11 mouse cellular contexts compared by ENCODE assay signal in the genomic region with DNA sequence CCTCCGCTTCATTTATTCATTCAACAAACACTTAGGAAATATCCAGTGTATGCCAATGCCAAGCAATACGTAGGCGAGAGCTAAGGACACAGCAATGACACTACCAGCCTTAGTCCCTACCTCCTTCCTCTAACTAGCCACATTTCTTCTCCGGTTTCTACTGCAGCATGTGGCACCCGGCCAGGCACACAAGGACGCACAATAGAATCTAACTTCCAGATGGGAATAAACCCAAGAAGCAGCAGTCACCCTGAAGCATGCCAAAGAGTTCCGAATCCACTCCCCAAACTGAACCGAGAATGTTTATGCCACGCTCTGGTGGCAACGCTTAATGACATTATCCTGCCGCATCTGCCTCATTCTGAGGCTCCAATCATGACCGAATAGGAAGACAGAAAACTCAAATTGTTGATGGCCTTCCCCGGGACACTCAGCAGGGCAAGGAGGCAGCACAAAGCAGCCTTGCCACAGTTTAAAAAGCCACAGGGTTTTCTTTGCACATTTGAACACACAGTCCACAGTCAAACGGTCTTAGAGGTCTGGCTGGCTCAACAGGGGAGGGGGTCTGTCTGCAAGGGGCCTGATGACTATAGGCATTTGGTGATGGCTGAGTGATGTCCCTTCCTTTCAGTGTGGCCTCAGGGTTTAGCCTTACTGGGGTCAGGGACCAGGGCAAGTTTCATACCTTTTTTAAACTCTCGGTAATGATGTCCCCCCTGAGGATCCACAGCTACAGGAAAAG. TPM values are rescaled to one million over a fixed set of nuclear protein-coding genes. Genes with fewer than 3 reads are reported as not detected.
DNase-seq lines count a peak whose midpoint lies in the region; ATAC-seq and TF ChIP-seq lines count a peak whose summit lies in the region.
"Had no signal": no experiment of that assay in that cellular context is flagged by ENCODE, and none has a peak within 500 bp of the region (broad histone marks: within the 10 kb centered on the region; RNA-seq: fewer than 3 reads in every experiment).

No protein-coding gene starts in this region.

- no peaks in the 10 kb centered on the region for H3K36me3 ChIP-seq in lung, postnatal 0 days (ENCODE audit: insufficient read depth, low read length)
- H3K36me3 ChIP-seq in forebrain, embryonic 14.5 days (ENCODE audit: control insufficient read depth, insufficient read depth, low read length) = 0 out of 2 replicates have a peak, but pooled peaks cover 4% of the 10 kb centered on the region
- H3K36me3 ChIP-seq: stomach, embryonic 15.5 days had no signal

- H3K4me1 ChIP-seq in lung, postnatal 0 days (ENCODE audit: insufficient read depth, low read depth, low read length) = no peaks in the 10 kb centered on the region
- H3K4me1 ChIP-seq in lung, adult 2 months (ENCODE audit: control insufficient read depth, insufficient read depth, low read length) = no peaks in the 10 kb centered on the region
- peaks cover 55% of the 10 kb centered on the region for H3K4me1 ChIP-seq in forebrain, embryonic 14.5 days (ENCODE audit: control insufficient read depth, insufficient read depth, low read length)

- no peak overlapping the region for H3K4me3 ChIP-seq in lung, postnatal 0 days (ENCODE audit: low read depth, low read length)
- no peak overlapping the region for H3K4me3 ChIP-seq in lung, adult 2 months (replicated peaks; ENCODE audit: extremely low read depth, low read depth, low read length)
- no peak overlapping the region for H3K4me3 ChIP-seq in forebrain, embryonic 14.5 days (ENCODE audit: low read depth, low read length)
- H3K4me3 ChIP-seq: stomach, embryonic 15.5 days had no signal

- no peak for ATAC-seq in lung, postnatal 0 days
- ATAC-seq in forebrain, embryonic 14.5 days = peak; percentile 27; the same call in 1 of the 2 replicates
- ATAC-seq: Patski had no signal

- H3K9me3 ChIP-seq in lung, postnatal 0 days (ENCODE audit: low read length) = no peaks in the 10 kb centered on the region
- peaks cover 5% of the 10 kb centered on the region; the same call in 1 of the 2 replicates for H3K9me3 ChIP-seq in forebrain, embryonic 14.5 days (replicated peaks; ENCODE audit: control insufficient read depth, low read length)

- no peak overlapping the region for H3K9ac ChIP-seq in lung, postnatal 0 days (replicated peaks; ENCODE audit: low read depth)
- peak overlapping the region; percentile 33; the same call in 1 of the 2 replicates for H3K9ac ChIP-seq in forebrain, embryonic 14.5 days (ENCODE audit: low read length)
- H3K9ac ChIP-seq: stomach, embryonic 15.5 days had no signal

- DNase-seq in lung, postnatal 0 days (ENCODE audit: low spot score) = peak; percentile 9
- no peak for DNase-seq in lung, adult 2 months
- DNase-seq in forebrain, embryonic 14.5 days (ENCODE audit: low spot score) = peak; percentile 80
- peak; percentile 48 to 67 for DNase-seq in layer of hippocampus, postnatal 14 days (ENCODE audit: low spot score in 2 of 2)
- DNase-seq in right cerebral cortex, postnatal 10 days (ENCODE audit: low spot score in 2 of 2) = peak; percentile 77 to 78
- no peak for DNase-seq in spleen, postnatal 10 days (ENCODE audit: low spot score in 2 of 2)
- DNase-seq in kidney, postnatal 14 days = no peak
- DNase-seq: heart, adult 18-20 months had no signal

- no peak for TF ChIP-seq CTCF in lung, postnatal 0 days (IDR thresholded peaks at IDR 0.05)
- TF ChIP-seq CTCF in lung, adult 2 months (IDR thresholded peaks at IDR 0.05; ENCODE audit: insufficient read depth, low read length) = no peak

- H3K4me2 ChIP-seq in lung, postnatal 0 days (replicated peaks; ENCODE audit: low read depth, low read length) = no peak overlapping the region
- H3K4me2 ChIP-seq in forebrain, embryonic 14.5 days (ENCODE audit: low read length) = peak overlapping the region; percentile 13; the same call in 1 of the 2 replicates
- H3K4me2 ChIP-seq: stomach, embryonic 15.5 days had no signal

- H3K27ac ChIP-seq in lung, postnatal 0 days (ENCODE audit: low read length) = no peak overlapping the region
- H3K27ac ChIP-seq in forebrain, embryonic 14.5 days (ENCODE audit: low read depth, low read length) = peak overlapping the region; percentile 71
- H3K27ac ChIP-seq: stomach, embryonic 15.5 days had no signal

- no peak for TF ChIP-seq EP300 in lung, postnatal 0 days (IDR thresholded peaks at IDR 0.05)

- 64% methylated on average over 15 of the region's 15 CpGs for WGBS in lung, postnatal 0 days
- WGBS in lung, adult 2 months = 66% methylated on average over 15 of the region's 15 CpGs
- 21% methylated on average over 15 of the region's 15 CpGs for WGBS in forebrain, embryonic 14.5 days

- no peaks in the 10 kb centered on the region for H3K27me3 ChIP-seq in lung, postnatal 0 days (replicated peaks; ENCODE audit: insufficient read depth, low read length)
- no peaks in the 10 kb centered on the region for H3K27me3 ChIP-seq in forebrain, embryonic 14.5 days (replicated peaks; ENCODE audit: control insufficient read depth, insufficient read depth, low read length)
- H3K27me3 ChIP-seq: Patski; stomach, embryonic 15.5 days had no signal

- TF ChIP-seq POLR2A in lung, adult 2 months (IDR thresholded peaks at IDR 0.05; ENCODE audit: borderline replicate concordance, extremely low read depth, low read depth, low read length) = no peak

RNA-seq across cellular contexts. Expression of gene Spsb4, which starts 7.0 kb away (rescaled TPM):
- polyA plus RNA-seq in lung, postnatal 0 days (2015; fragmentation: Nextera tagmentation; extraction: Ambion mirVana) = 2.2 and 2.5 TPM in 2 replicates
- polyA plus RNA-seq in lung, adult 2 months (2012; rRNA removed) = 0.62 and 1.2 TPM in 2 replicates
- 18.3 and 20.8 TPM in 2 replicates for polyA plus RNA-seq in forebrain, embryonic 14.5 days (2014; fragmentation: Nextera tagmentation; extraction: Ambion mirVana)
- 1 to 10 TPM; 5.7 to 6.9 TPM for total RNA-seq in layer of hippocampus, postnatal 14 days (2021)
- total RNA-seq: megakaryocyte-erythroid progenitor cell, adult 5-6 weeks had no signal

Comparison
In these comparisons a context has a peak if more than half of its experiments do, and no peak if none do; other contexts are left out.
1. DNase-seq: peak in lung, postnatal 0 days (single experiment), forebrain, embryonic 14.5 days (single experiment), layer of hippocampus, postnatal 14 days (2 of 2) and right cerebral cortex, postnatal 10 days (2 of 2); none in lung, adult 2 months (single experiment), spleen, postnatal 10 days (0 of 2) and kidney, postnatal 14 days (single experiment).